Mouse (Mus musculus): ENCODE measurements around the gene Gm36210. TPM values are rescaled to one million over a fixed set of nuclear protein-coding genes. Genes with fewer than 3 reads are reported as not detected.

Gene Gm36210
- polyA plus RNA-seq, 1 experiment from 2014 or later, result 0.60 TPM

- no peak overlapping the region for H3K4me3 ChIP-seq (replicated peaks; ENCODE audit: low read length)
- WGBS, result 81% methylated on average over 12 of the region's 12 CpGs
Observed at GRCm38 (mm10) chr7:4859418-4859978, 46.8 kb downstream of the Gm36210 start.

GRCm38 (mm10) chr7:4857321-4857720 lies 49.0 kb downstream of the Gm36210 start:
- H3K4me2 ChIP-seq (ENCODE audit: low read length), result no peak overlapping the region
- WGBS, result 54% methylated on average over 7 of the region's 7 CpGs
- no peak overlapping the region for H3K27ac ChIP-seq (ENCODE audit: low read length)
- no peak overlapping the region for H3K9ac ChIP-seq (replicated peaks; ENCODE audit: low read depth, low read length)
- no peaks in the 10 kb centered on the region for H3K9me3 ChIP-seq (ENCODE audit: control insufficient read depth, low read length)
- ATAC-seq, result no peak
- no peaks in the 10 kb centered on the region for H3K4me1 ChIP-seq (replicated peaks; ENCODE audit: control insufficient read depth, insufficient read depth, low read length)
- H3K27me3 ChIP-seq (replicated peaks; ENCODE audit: control insufficient read depth, insufficient read depth, low read length), result no peaks in the 10 kb centered on the region
- no peak overlapping the region for H3K4me3 ChIP-seq (replicated peaks; ENCODE audit: low read length)
- H3K36me3 ChIP-seq (ENCODE audit: control insufficient read depth, insufficient read depth), result no peaks in the 10 kb centered on the region

More at GRCm38 (mm10) chr7:4859418-4859978, 46.8 kb downstream of the Gm36210 start:
- H3K9ac ChIP-seq (replicated peaks; ENCODE audit: low read depth, low read length), result no peak overlapping the region
- no peak overlapping the region for H3K27ac ChIP-seq (ENCODE audit: low read length)
- no peaks in the 10 kb centered on the region for H3K4me1 ChIP-seq (replicated peaks; ENCODE audit: control insufficient read depth, insufficient read depth, low read length)
- no peaks in the 10 kb centered on the region for H3K27me3 ChIP-seq (replicated peaks; ENCODE audit: control insufficient read depth, insufficient read depth, low read length)
- no peaks in the 10 kb centered on the region for H3K36me3 ChIP-seq (ENCODE audit: control insufficient read depth, insufficient read depth)
- no peak for ATAC-seq
- no peak overlapping the region for H3K4me2 ChIP-seq (ENCODE audit: low read length)
- H3K9me3 ChIP-seq (ENCODE audit: control insufficient read depth, low read length), result no peaks in the 10 kb centered on the region

- Histone ChIP-seq H3K4me2 (ENCODE audit: low read length) (no peak overlapping the region), H3K4me1 (replicated peaks; ENCODE audit: control insufficient read depth, insufficient read depth, low read length) (no peaks in the 10 kb centered on the region), H3K9me3 (ENCODE audit: control insufficient read depth, low read length) (no peaks in the 10 kb centered on the region), H3K27me3 (replicated peaks; ENCODE audit: control insufficient read depth, insufficient read depth, low read length) (no peaks in the 10 kb centered on the region), H3K4me3 (replicated peaks; ENCODE audit: low read length) (no peak overlapping the region), H3K27ac (ENCODE audit: low read length) (no peak overlapping the region), H3K36me3 (ENCODE audit: control insufficient read depth, insufficient read depth) (no peaks in the 10 kb centered on the region), H3K9ac (replicated peaks; ENCODE audit: low read depth, low read length) (no peak overlapping the region)
- 92% methylated on average over 9 of the region's 9 CpGs for WGBS
- ATAC-seq, result no peak
Observed at GRCm38 (mm10) chr7:4856508-4856907, 49.8 kb downstream of the Gm36210 start.

GRCm38 (mm10) chr7:4853613-4854012 lies 52.7 kb downstream of the Gm36210 start:
- Histone ChIP-seq H3K4me1 (replicated peaks; ENCODE audit: control insufficient read depth, insufficient read depth, low read length) (no peaks in the 10 kb centered on the region), H3K36me3 (ENCODE audit: control insufficient read depth, insufficient read depth) (no peaks in the 10 kb centered on the region), H3K27ac (ENCODE audit: low read length) (no peak overlapping the region), H3K9me3 (ENCODE audit: control insufficient read depth, low read length) (no peaks in the 10 kb centered on the region), H3K4me3 (replicated peaks; ENCODE audit: low read length) (no peak overlapping the region), H3K4me2 (ENCODE audit: low read length) (no peak overlapping the region), H3K9ac (replicated peaks; ENCODE audit: low read depth, low read length) (no peak overlapping the region), H3K27me3 (replicated peaks; ENCODE audit: control insufficient read depth, insufficient read depth, low read length) (no peaks in the 10 kb centered on the region)
- no peak for ATAC-seq
- 78% methylated on average over 3 of the region's 3 CpGs for WGBS

GRCm38 (mm10) chr7:4851315-4851688 lies 55.0 kb downstream of the Gm36210 start:
- H3K36me3 ChIP-seq (ENCODE audit: control insufficient read depth, insufficient read depth), result no peaks in the 10 kb centered on the region
- 73% methylated on average over 8 of the region's 8 CpGs for WGBS
- no peaks in the 10 kb centered on the region for H3K9me3 ChIP-seq (ENCODE audit: control insufficient read depth, low read length)
- H3K27ac ChIP-seq (ENCODE audit: low read length), result no peak overlapping the region
- H3K4me3 ChIP-seq (replicated peaks; ENCODE audit: low read length), result no peak overlapping the region
- H3K4me2 ChIP-seq (ENCODE audit: low read length), result no peak overlapping the region
- no peak overlapping the region for H3K9ac ChIP-seq (replicated peaks; ENCODE audit: low read depth, low read length)
- no peak for ATAC-seq
- no peaks in the 10 kb centered on the region for H3K27me3 ChIP-seq (replicated peaks; ENCODE audit: control insufficient read depth, insufficient read depth, low read length)
- no peaks in the 10 kb centered on the region for H3K4me1 ChIP-seq (replicated peaks; ENCODE audit: control insufficient read depth, insufficient read depth, low read length)

- Histone ChIP-seq H3K4me1 (replicated peaks; ENCODE audit: control insufficient read depth, insufficient read depth, low read length) (no peaks in the 10 kb centered on the region), H3K36me3 (ENCODE audit: control insufficient read depth, insufficient read depth) (no peaks in the 10 kb centered on the region), H3K9me3 (ENCODE audit: control insufficient read depth, low read length) (no peaks in the 10 kb centered on the region), H3K27me3 (replicated peaks; ENCODE audit: control insufficient read depth, insufficient read depth, low read length) (no peaks in the 10 kb centered on the region), H3K4me3 (replicated peaks; ENCODE audit: low read length) (no peak overlapping the region), H3K27ac (ENCODE audit: low read length) (no peak overlapping the region), H3K4me2 (ENCODE audit: low read length) (no peak overlapping the region), H3K9ac (replicated peaks; ENCODE audit: low read depth, low read length) (no peak overlapping the region)
- 77% methylated on average over 11 of the region's 11 CpGs for WGBS
- no peak for ATAC-seq
Observed at GRCm38 (mm10) chr7:4850621-4851314, 55.5 kb downstream of the Gm36210 start.

- peaks cover 6% of the 10 kb centered on the region for H3K4me1 ChIP-seq (replicated peaks; ENCODE audit: control insufficient read depth, insufficient read depth, low read length)
- H3K4me3 ChIP-seq (replicated peaks; ENCODE audit: low read length), result no peak overlapping the region
- 62% methylated on average over 9 of the region's 9 CpGs for WGBS
- H3K27ac ChIP-seq (ENCODE audit: low read length), result no peak overlapping the region
- no peak overlapping the region for H3K9ac ChIP-seq (replicated peaks; ENCODE audit: low read depth, low read length)
- H3K9me3 ChIP-seq (ENCODE audit: control insufficient read depth, low read length), result no peaks in the 10 kb centered on the region
- H3K36me3 ChIP-seq (ENCODE audit: control insufficient read depth, insufficient read depth), result no peaks in the 10 kb centered on the region
- no peaks in the 10 kb centered on the region for H3K27me3 ChIP-seq (replicated peaks; ENCODE audit: control insufficient read depth, insufficient read depth, low read length)
- ATAC-seq, result no peak
- no peak overlapping the region for H3K4me2 ChIP-seq (ENCODE audit: low read length)
Observed at GRCm38 (mm10) chr7:4849372-4849771, 56.9 kb downstream of the Gm36210 start.

Other genes starting within 250 kb of the Gm36210 start
- 7.6 and 7.8 TPM in 2 replicates for gene Ppp6r1, start 247.5 kb downstream of the Gm36210 start, polyA plus RNA-seq (2015; fragmentation: Nextera tagmentation; extraction: Ambion mirVana)
- 136 and 156 TPM in 2 replicates for gene Hspbp1, start 221.4 kb downstream of the Gm36210 start, polyA plus RNA-seq (2015; fragmentation: Nextera tagmentation; extraction: Ambion mirVana)
- gene Brsk1, start 215.9 kb downstream of the Gm36210 start, polyA plus RNA-seq (2015; fragmentation: Nextera tagmentation; extraction: Ambion mirVana), result 5.9 and 7.9 TPM in 2 replicates
- 0.11 and 0.33 TPM in 2 replicates for gene Tmem150b, start 181.3 kb downstream of the Gm36210 start, polyA plus RNA-seq (2015; fragmentation: Nextera tagmentation; extraction: Ambion mirVana)
- gene Kmt5c, start 166.4 kb downstream of the Gm36210 start, polyA plus RNA-seq (2015; fragmentation: Nextera tagmentation; extraction: Ambion mirVana), result 60.0 and 66.9 TPM in 2 replicates
- 6.6 and 12.1 TPM in 2 replicates for gene Cox6b2, start 153.4 kb downstream of the Gm36210 start, polyA plus RNA-seq (2015; fragmentation: Nextera tagmentation; extraction: Ambion mirVana)
- gene Fam71e2, start 135.2 kb downstream of the Gm36210 start, polyA plus RNA-seq (2015; fragmentation: Nextera tagmentation; extraction: Ambion mirVana), result not detected in 2 replicates
- 0.53 and 1.1 TPM in 2 replicates for gene Il11, start 123.7 kb downstream of the Gm36210 start, polyA plus RNA-seq (2015; fragmentation: Nextera tagmentation; extraction: Ambion mirVana)
- not detected in 2 replicates for gene Tmem190, start 123.6 kb downstream of the Gm36210 start, polyA plus RNA-seq (2015; fragmentation: Nextera tagmentation; extraction: Ambion mirVana)
- 3.3 and 4.1 TPM in 2 replicates for gene Tmem238, start 116.9 kb downstream of the Gm36210 start, polyA plus RNA-seq (2015; fragmentation: Nextera tagmentation; extraction: Ambion mirVana)
- gene Rpl28, start 113.6 kb downstream of the Gm36210 start, polyA plus RNA-seq (2015; fragmentation: Nextera tagmentation; extraction: Ambion mirVana), result 173 and 179 TPM in 2 replicates
- 291 and 311 TPM in 2 replicates for gene Ube2s, start 93.9 kb downstream of the Gm36210 start, polyA plus RNA-seq (2015; fragmentation: Nextera tagmentation; extraction: Ambion mirVana)
- gene Shisa7, start 61.8 kb downstream of the Gm36210 start, polyA plus RNA-seq (2015; fragmentation: Nextera tagmentation; extraction: Ambion mirVana), result 8.7 and 13.2 TPM in 2 replicates
- 3.2 and 4.3 TPM in 2 replicates for gene Isoc2b, start 36.3 kb downstream of the Gm36210 start, polyA plus RNA-seq (2015; fragmentation: Nextera tagmentation; extraction: Ambion mirVana)
- gene Isoc2a, start 29.4 kb downstream of the Gm36210 start, polyA plus RNA-seq (2015; fragmentation: Nextera tagmentation; extraction: Ambion mirVana), result 0.52 and 0.92 TPM in 2 replicates
- 3.4 and 3.9 TPM in 2 replicates for gene Zfp628, start 8.7 kb upstream of the Gm36210 start, polyA plus RNA-seq (2015; fragmentation: Nextera tagmentation; extraction: Ambion mirVana)
- gene Nat14, start 15.5 kb upstream of the Gm36210 start, polyA plus RNA-seq (2015; fragmentation: Nextera tagmentation; extraction: Ambion mirVana), result 32.0 and 38.3 TPM in 2 replicates
- gene Ssc5d, start 19.3 kb upstream of the Gm36210 start, polyA plus RNA-seq (2015; fragmentation: Nextera tagmentation; extraction: Ambion mirVana), result 0.34 and 0.39 TPM in 2 replicates
- not detected in 2 replicates for gene Sbk2, start 57.9 kb upstream of the Gm36210 start, polyA plus RNA-seq (2015; fragmentation: Nextera tagmentation; extraction: Ambion mirVana)
- 0.84 and 0.91 TPM in 2 replicates for gene Sbk3, start 64.7 kb upstream of the Gm36210 start, polyA plus RNA-seq (2015; fragmentation: Nextera tagmentation; extraction: Ambion mirVana)
- gene Zfp579, start 89.6 kb upstream of the Gm36210 start, polyA plus RNA-seq (2015; fragmentation: Nextera tagmentation; extraction: Ambion mirVana), result 58.4 and 62.2 TPM in 2 replicates
- gene Zfp524, start 107.9 kb upstream of the Gm36210 start, polyA plus RNA-seq (2015; fragmentation: Nextera tagmentation; extraction: Ambion mirVana), result 10.3 and 11.3 TPM in 2 replicates
- 43.7 and 46.1 TPM in 2 replicates for gene Fiz1, start 108.2 kb upstream of the Gm36210 start, polyA plus RNA-seq (2015; fragmentation: Nextera tagmentation; extraction: Ambion mirVana)
- gene Gm44973, start 109.0 kb upstream of the Gm36210 start, polyA plus RNA-seq (2015; fragmentation: Nextera tagmentation; extraction: Ambion mirVana), result 0.91 TPM in 1 of 2 replicates, not detected in the other
- 5.9 and 6.5 TPM in 2 replicates for gene Zfp865, start 113.9 kb upstream of the Gm36210 start, polyA plus RNA-seq (2015; fragmentation: Nextera tagmentation; extraction: Ambion mirVana)
- 50.5 and 59.1 TPM in 2 replicates for gene Ccdc106, start 114.0 kb upstream of the Gm36210 start, polyA plus RNA-seq (2015; fragmentation: Nextera tagmentation; extraction: Ambion mirVana)
- gene 4632433K11Rik, start 127.6 kb upstream of the Gm36210 start, polyA plus RNA-seq (2015; fragmentation: Nextera tagmentation; extraction: Ambion mirVana), result not detected in 2 replicates
- 8.0 and 9.5 TPM in 2 replicates for gene Zfp784, start 131.9 kb upstream of the Gm36210 start, polyA plus RNA-seq (2015; fragmentation: Nextera tagmentation; extraction: Ambion mirVana)
- gene Zfp580, start 145.0 kb upstream of the Gm36210 start, polyA plus RNA-seq (2015; fragmentation: Nextera tagmentation; extraction: Ambion mirVana), result 52.7 and 62.4 TPM in 2 replicates
- gene U2af2, start 155.6 kb upstream of the Gm36210 start, polyA plus RNA-seq (2015; fragmentation: Nextera tagmentation; extraction: Ambion mirVana), result 125 and 128 TPM in 2 replicates
- gene Epn1, start 173.7 kb upstream of the Gm36210 start, polyA plus RNA-seq (2015; fragmentation: Nextera tagmentation; extraction: Ambion mirVana), result 97.9 and 104 TPM in 2 replicates
- 0.14 TPM in 1 of 2 replicates, not detected in the other for gene Rfpl4, start 210.4 kb upstream of the Gm36210 start, polyA plus RNA-seq (2015; fragmentation: Nextera tagmentation; extraction: Ambion mirVana)
- 0.32 TPM in 1 of 2 replicates, not detected in the other for gene Rasl2-9, start 219.4 kb upstream of the Gm36210 start, polyA plus RNA-seq (2015; fragmentation: Nextera tagmentation; extraction: Ambion mirVana)
- not detected in 2 replicates for gene Vmn1r55, start 243.2 kb upstream of the Gm36210 start, polyA plus RNA-seq (2015; fragmentation: Nextera tagmentation; extraction: Ambion mirVana)

Data from forebrain, embryonic 16.5 days (tissue).